Mouse (Mus musculus): ENCODE results near the gene Klf14.

Gene Klf14
- long read RNA-seq, experiment 1 = 0 reads
- long read RNA-seq, experiment 2 = 0 reads

DNA sequence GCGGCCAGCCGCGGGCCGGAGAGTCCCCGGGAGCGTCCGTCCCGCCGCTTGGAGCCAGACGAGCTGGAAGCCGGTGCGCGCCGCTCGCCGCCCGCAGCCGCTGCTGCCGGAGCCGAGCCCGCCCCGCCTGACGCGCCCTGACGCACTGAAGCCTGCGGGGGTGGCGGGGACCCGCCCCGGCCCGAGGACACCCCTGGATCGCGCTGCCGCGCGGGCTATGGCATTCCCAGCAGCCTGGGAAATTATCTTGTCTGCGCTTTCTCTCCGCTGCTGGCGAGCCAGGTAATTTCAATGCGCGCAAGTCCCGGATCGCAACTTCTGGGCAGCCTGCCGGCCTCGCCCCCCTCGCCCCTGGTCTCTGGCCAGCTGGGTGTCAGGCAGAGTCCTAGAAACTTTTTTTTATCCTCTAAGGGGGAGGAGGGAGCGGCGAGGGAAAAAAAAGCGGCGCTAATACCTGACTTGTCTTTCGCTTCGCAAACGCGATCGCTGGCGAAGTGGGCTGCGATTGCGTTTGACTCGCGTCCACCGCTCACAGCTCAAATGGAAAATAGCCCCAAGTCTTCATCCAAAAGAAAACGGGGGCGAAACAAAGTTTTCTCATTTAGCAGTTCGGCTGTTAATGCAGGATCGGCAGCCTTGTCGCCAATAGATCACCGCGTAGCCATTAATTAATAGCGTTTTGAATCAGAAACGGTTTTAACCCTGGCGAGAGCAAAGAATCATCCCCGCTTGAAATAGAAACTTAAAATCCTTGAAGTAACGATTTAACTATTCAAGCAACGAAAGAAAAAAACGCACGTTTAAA is at the start of gene Klf14:
Klf14 (minus strand) TSS at position 343 of the 805 bp plus-strand sequence.
- intact Hi-C loops (cut with DNase I) = no loop called here

DNA sequence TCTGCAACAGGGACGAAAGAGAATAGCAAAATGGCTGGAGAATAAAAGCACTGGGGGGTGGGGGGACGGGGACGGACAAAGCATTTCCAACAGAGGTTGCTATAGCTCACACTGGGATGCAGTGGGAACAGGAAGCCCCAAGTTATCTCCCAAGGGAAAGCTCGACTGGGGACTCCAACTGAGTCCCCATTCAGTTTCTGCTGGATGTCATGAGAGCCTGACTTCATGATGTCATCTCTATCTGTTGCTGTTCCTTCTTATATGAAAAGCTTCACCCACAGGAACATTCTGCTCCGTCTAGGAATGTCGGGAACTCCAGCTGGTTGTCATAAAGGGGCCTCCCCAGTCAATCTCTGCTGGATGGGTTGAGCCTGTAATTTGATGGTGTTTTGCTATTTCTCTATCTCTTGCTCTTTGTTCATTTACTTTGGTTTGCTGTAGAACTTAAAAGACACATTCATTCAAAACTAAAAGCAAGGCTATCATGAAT is 47.3 kb upstream of the Klf14 start:
- intact Hi-C loops (cut with DNase I) = no loop called here

DNA sequence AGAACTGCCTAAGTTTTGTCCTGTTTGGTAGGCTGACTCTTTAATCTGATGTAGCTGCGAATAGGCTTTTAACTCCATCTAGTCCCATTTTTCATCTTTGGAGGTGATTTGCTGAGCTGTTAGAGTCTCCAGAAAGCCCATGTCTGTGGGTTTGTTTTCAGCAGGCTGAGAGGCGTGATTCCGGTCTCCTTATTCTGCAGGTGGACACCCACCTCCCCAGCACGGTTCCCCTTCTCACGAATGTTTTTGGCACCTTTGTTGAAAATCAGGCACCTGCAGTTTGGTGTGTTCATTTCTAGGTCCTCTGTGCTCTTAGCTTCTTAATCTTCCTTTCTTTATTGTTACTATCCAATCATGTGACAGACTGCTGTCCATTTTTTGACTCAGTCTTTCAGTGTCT is 27.5 kb upstream of the Klf14 start:
- intact Hi-C loops (cut with DNase I) = loop anchor here (10.0 kb wide), 1 partner anchor 582 kb away; the partner anchor contains the start of gene Klhdc10

DNA sequence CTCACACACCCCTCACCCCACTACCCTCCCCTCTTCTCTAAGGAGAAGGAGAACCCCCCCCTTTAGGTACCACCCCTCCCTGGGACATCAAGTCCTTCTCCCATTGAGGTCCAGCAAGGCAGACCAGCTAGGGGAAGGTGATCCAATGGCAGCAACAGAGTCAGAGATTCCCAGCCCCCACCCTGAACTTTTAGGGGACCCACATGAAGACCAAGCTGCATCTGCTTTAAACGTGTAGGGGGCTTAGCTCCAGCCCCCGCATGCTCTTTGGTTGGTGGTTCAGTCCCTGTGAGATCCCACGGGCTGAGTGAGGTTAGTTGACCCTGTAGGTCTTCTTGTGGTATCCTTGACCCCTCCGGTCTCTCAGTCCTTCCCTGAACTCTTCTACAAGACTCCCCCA is 24.1 kb upstream of the Klf14 start:
- intact Hi-C loops (cut with DNase I) = loop anchor here (5.0 to 10.0 kb wide), 2 partner anchors 446 to 578 kb away; partner anchors contain the start of gene Klhdc10

DNA sequence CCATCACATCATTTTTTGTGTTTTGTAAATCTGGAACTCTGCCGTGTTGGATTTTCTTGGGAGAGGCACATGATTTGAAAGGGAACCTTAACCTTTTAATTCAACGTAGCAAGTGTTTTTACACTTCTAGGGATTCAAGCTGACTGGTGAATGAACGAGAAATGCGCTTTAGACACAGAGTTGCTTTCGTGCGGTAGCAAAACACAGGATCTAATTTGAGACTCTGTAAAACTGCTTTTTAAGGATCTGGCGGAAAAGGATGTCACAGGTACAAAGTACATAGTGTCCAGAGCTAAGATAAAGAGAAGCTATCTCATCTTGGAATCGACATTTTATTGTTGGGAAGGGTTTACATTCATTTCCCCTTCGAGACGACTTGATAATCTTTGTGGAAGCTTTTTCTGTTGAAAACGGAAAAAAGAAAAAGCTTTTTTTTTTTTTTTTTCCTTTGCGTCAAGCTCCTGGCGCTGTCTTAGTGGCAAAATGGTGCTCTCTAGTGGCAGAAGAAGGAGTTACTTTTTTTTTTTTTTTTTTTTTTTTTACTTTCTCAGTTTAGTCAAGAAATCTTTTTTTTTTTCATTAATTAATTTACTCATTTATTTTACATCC is 23.6 kb upstream of the Klf14 start:
- intact Hi-C loops (cut with DNase I) = loop anchor here (5.0 to 10.0 kb wide), 2 partner anchors 445 to 578 kb away; partner anchors contain the start of gene Klhdc10

DNA sequence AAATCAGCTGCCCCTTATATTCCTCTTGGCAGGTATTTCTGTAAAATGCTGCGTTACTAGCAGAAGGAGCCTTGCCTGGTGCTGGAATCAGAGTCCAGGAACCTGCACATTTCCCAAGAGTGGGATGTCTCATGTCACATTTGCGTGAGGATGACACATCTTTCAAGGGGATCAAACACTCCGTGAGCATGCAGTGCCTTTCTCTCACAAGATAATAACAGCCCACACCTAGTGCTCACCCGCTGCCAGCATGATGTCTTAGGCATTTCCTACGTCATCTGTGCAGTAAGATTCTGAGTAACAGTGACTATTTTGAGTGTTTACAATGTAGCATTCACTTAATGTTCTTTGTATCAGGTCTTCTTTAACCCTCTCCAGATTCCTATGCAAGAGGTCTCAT is 22.5 kb upstream of the Klf14 start:
- intact Hi-C loops (cut with DNase I) = loop anchor here (5.0 to 10.0 kb wide), 2 partner anchors 444 to 577 kb away; partner anchors contain the start of gene Klhdc10

DNA sequence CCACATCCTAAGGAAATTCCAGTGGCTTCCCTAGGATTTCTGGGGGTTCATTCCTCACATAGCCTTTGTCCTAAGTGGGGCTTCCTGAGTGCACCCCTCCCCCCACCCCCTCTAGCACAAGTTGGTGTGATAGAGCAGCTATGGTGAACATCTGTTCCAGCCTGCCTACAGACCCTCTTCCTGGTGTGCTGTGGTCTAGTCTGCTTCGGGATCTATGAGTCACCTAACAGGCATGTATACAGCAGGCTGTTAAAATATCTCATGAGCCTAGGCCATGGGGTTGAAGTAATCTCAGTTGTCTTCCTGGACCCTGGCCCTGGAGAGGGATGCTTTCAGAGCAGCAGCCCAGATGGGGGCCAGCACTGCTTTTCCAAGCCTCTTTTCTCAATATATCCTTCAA is 19.7 kb upstream of the Klf14 start:
- intact Hi-C loops (cut with DNase I) = no loop called here

DNA sequence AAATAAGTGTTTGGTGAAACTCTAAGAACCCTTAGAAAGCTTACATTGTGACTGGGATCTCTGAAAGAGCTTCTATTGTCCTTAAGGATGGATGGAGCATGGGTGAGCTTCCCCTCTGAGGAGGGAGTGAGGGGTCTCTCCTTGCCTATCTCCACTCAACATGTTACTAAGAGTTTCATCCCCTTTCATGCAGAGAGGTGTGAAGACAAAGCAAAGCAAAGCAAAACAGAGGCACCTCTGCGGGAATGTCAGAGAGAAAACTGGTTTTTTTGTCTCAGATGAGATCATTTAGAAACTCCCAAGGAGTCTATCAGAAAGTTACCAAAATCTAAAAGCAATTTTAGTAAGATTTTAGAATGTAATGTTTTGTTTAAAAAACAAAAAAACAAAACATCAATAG is 13.2 kb upstream of the Klf14 start:
- intact Hi-C loops (cut with DNase I) = no loop called here

DNA sequence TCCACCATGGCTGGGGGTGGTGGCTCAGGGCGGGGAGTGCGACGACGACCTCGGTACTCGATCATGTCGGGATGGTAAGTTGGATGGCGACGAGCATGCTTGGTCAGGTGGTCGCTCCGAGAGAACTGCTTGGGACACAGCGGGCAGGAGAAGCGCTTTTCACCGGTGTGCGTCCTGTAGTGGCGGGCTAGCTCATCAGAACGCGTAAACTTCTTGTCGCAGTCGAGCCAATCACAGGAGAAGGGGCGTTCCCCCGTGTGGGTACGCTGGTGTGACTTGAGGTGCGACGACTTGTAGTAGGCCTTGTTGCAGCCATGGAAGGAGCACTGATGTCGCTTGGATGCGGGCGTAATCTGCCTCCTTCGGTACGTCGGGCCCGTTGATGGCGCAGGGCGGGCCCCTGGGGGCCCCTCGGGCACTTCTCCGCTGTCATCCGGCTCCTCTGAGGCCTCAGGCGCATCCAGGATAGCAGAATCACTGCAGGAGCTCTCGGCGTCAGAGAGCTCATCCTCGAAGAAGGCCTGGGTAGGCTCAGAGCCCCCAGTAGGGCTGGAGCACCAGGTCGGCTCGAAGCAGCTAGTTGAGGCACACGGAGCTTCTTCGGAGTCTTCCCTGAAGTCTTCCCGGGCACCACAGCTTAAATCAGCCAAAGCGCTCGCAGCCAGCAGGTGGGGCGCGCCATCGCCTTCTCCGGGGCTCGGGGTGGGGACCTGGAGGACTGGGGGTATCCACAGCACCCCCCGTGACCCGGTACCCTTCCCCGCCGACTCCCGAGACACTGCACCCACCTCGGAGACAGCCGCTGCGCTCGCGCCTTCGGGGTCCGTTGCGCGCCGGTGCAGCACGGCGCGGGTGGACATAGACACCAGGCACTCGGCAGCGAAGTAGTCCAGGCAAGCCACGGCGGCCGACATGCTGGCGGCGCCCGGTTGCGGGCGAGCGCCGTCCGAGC is 818 bp downstream of the Klf14 start:
- intact Hi-C loops (cut with DNase I) = no loop called here

DNA sequence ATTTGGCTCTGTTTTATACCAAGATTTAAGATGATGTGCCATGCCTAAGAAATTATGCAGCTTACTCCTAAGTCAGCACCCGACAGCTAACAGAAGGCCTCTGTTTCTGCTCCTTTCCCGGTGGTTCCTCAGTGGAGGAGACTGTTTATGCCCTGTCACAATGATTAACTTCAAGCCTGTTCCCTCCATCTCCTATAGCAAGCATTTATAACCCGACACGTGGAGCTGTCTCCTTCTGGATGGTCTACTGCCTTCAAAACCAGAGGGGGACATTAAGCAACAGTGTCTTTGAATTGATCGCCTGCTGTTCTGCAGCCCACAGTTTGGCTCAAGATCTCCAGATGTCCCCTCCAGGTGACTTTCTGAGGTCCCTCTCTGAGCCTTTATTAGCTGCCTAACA is 19.6 kb downstream of the Klf14 start:
- intact Hi-C loops (cut with DNase I) = no loop called here

DNA sequence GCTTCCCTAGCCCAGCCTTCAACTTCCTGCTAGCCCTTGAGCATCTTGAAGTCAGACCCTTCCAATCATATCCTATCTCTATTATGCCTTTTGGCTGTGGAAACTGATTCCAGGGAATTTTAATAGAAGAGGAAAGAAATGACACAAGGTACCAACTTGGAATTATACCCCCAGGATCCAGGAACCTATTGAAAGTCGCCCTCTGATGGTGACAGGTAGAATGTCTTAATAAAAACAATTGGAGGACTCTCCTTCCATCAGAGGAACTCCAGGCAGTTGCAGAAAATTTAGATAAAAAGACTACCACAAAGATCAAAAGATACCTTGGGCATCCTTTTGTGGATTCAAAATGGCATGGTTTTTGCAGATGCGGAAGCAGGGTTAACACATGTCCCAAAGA is 36.1 kb downstream of the Klf14 start:
- intact Hi-C loops (cut with DNase I) = no loop called here

DNA sequence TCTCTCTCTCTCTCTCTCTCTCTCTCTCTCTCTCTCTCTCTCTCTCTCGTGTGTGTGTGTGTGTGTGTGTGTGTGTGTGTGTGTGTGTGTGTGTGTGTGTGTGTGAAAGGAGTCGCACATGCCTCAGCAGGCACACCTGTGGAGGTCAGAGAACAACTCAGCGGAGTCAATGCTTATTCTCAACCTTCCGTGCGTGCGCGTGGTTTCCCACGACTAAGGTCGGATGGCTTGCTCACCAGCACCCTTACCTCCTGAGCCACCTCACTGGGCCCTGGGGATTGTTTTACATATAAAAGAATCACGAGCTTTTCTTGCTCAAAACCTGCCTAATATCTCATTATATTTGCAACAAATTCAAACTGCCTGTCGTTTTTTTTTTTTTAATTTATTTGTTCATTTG is 37.1 kb downstream of the Klf14 start:
- intact Hi-C loops (cut with DNase I) = no loop called here

DNA sequence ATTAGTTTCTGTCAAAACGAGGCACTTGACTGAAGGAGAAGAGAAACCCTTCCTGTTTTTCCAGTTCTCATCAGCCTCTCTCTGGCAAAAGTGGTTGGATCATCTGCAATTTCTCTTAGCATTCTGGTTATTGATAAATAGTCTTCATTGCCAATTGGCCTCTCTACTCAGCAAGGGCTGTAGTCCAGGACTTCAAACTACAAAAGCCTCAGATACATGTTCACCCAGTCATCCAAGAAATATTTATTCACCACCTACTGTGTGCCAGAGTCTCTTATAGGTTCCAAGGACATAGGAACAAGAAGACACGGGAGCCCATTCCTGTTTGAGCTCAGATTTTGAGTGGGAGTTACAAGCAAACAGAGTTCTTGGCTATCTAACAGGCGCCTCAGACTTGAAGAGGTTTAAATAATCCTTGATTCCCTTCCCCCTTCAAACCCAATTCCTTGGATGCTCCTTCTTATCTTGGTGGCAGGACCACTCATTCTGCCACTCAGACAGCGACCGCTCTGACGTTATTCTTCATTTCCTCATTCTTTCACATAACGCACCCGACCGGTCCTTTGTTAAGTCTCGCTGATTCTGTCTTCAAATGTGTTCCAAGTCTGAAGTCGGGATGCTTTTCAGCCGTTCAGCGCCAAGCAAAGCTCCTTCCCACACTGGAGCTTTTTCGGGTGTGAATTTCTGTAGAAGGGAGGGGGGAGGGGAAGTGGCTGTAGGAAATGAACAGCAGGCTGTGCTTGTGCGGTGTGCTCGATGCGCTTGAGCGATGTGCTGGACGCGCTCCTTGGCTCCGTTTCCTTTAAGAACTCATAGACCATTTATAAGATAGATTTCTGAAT is 37.8 kb downstream of the Klf14 start:
- intact Hi-C loops (cut with DNase I) = no loop called here

DNA sequence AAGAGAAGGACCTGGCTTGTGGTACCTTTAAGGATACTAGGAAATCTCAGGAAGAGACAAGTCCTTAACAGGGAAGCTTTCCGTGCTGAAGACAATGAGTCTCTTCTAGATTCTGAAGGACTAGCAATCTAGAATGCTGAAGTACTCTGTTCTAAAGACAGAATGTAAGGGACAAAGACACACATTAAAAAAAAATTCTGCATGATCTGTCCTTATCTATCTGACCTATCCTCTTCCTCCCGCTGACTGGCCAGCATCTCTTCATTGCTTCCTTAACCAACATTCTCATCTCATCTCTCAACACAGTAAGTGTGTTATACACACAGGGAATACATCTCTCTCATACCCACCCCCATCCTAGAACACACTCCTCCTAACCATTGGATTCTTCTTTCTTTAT is 43.4 kb downstream of the Klf14 start, which contains the start of gene Tsga13:
Tsga13 (minus strand) TSS at position 101 of the 400 bp plus-strand sequence.
- intact Hi-C loops (cut with DNase I) = no loop called here

DNA sequence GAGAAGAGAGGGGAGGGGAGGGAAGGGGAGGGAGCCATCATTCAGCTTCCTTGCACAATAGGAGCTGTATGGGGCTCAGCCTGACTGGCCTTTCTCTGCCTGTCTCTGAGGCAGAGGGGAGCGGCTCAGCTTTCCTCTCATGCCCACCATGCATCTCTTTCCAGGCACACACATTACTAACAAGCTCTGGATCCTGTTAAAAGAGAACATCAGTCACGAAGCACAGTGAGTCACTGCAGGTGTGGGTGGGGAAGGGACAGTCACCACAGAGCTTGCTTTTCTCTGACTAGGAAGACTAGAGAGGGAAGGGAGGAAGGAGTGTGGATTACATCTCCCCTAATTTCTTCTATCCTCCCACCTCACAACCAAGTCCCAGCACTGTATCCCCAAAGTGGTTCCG is 50.9 kb downstream of the Klf14 start:
- intact Hi-C loops (cut with DNase I) = no loop called here

All from adrenal gland (tissue).